Mouse (Mus musculus) layer of hippocampus, postnatal 10 days (tissue): ENCODE results near the gene Stk38l. TPM values are rescaled to one million over a fixed set of nuclear protein-coding genes. Genes with fewer than 3 reads are reported as not detected.

Experiments used
- DNase-seq, 2 experiments: peaks; one replicate each; pipeline ENCODE4 v3.0.0; 2021; ENCODE audit warnings: low spot score in 2 of 2
- long read RNA-seq: library from polyadenylated mRNA; stranded (forward); transcript quantifications from one replicate; pipeline ENCODE4 v2.0.0, GENCODE M21; 2023
- total RNA-seq, 2 experiments: library from RNA; stranded (reverse); gene quantifications; 2 replicates each; pipeline ENCODE4 v1.2.3; 2021

Stk38l gene
- 10 to 100 TPM; 19.2 to 22.9 TPM for total RNA-seq
- long read RNA-seq, full-length matches to known transcripts = 7 of 14 reads
- long read RNA-seq, partial matches to known transcripts = 5 of 14 reads
- long read RNA-seq, other reads (novel, unspliced or antisense) = 2 of 14 reads

- DNase-seq = peak; percentile 93 to 96
Measured at GRCm38 (mm10) chr6:146724581-146725383, at the start of gene Stk38l. Gene Stk38l (plus strand): TSS chr6:146724995.

DNA sequence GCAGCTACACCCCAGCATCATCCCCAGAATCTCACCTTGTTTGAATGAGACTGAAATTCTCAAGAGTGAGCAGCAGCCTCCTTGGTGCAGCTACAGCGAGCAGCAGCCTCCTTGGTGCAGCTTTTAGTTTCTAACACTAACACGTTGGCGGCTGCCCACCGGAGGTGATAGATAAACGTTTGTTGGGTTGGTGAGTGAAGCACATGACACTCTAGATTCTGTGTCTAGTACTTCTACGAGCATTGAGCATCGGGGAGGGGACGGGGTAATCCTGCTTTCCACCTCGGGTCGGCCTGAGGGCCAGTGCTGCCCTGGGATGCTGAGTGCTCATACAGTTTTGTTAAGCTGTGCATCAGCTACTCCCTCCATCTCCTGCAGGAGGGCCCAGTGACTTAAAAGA, 47.9 kb upstream of the Stk38l start:
- DNase-seq = no peak

GRCm38 (mm10) chr6:146678136-146679070, 46.4 kb upstream of the Stk38l start:
- no peak for DNase-seq

DNA sequence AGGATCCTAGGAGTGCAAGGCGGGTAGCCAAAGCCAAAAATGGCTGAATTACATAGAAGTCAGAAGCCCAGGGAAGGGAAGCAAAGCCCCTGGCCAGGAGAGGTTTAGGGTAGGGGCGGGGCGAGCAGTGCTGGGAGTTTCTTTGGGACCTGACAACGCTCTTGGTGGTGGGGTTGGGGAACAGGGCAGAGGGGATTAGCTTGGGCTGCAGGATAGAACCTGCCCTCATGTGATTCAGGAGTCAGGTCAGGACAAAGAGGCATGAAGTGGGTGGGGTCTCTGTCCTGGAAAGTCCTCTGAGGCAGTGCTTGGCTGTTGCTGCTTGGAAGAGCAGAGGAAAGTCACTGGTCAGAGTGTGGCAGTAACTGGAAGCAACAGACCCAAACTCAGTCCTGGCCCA, 40.9 kb upstream of the Stk38l start:
- DNase-seq = no peak

- peak; percentile 14 to 28 for DNase-seq
Measured at GRCm38 (mm10) chr6:146685781-146686308, 39.0 kb upstream of the Stk38l start.

GRCm38 (mm10) chr6:146686463-146687196, 38.2 kb upstream of the Stk38l start:
- no peak for DNase-seq

GRCm38 (mm10) chr6:146688010-146688409, 36.8 kb upstream of the Stk38l start:
- DNase-seq = no peak

GRCm38 (mm10) chr6:146688861-146689260, 35.9 kb upstream of the Stk38l start:
- DNase-seq = no peak

DNA sequence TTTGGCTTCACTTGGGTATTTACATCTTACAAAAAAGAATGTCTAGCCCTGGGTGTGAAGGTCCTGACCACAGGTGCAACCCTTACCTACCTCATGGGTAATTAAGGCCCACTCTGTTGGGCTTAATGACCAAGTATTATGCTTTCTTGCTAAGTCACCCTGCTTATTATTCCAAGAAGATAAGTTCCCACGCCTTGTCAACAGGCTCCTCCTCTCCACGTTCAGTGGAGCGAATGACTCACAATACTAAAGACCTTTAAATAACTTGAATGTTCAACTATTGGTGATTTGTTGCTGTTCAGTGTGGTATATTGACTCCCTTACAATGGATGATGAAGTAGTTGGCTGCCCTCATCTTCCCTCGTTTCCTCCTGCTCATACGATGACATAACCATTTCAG, 27.0 kb upstream of the Stk38l start:
- no peak for DNase-seq

DNA sequence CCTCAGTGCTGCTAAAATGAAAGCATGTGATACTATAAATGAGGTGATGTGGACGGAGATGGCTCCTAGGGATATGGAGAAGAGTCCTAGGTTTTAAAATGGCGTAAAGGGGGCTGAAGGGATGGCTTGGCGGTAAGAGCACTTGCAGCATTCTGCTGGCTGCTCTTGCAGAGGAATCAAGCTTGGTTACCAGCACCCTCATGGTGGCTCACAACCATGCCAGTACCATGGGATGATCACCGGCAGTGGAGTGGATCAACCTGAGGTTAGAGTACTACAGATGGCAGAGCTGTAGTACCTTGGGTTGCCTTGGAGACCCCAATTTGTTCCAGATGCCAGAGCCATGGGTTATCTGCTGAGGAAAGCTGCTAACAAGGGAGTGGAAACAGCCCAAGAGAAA, 26.4 kb upstream of the Stk38l start:
- no peak for DNase-seq

- no peak for DNase-seq
Measured at GRCm38 (mm10) chr6:146700461-146700860, 24.3 kb upstream of the Stk38l start.

- no peak for DNase-seq
Measured at GRCm38 (mm10) chr6:146702126-146702881, 22.5 kb upstream of the Stk38l start.

- no peak for DNase-seq
Measured at GRCm38 (mm10) chr6:146703351-146703750, 21.4 kb upstream of the Stk38l start.

- DNase-seq = no peak
Measured at GRCm38 (mm10) chr6:146705631-146706030, 19.2 kb upstream of the Stk38l start.

- no peak for DNase-seq
Measured at GRCm38 (mm10) chr6:146719606-146720005, 5.2 kb upstream of the Stk38l start.

- DNase-seq = no peak
Measured at GRCm38 (mm10) chr6:146723805-146724204, 990 bp upstream of the Stk38l start.

GRCm38 (mm10) chr6:146725384-146725791, 593 bp downstream of the Stk38l start:
- no peak for DNase-seq

- no peak for DNase-seq
Measured at GRCm38 (mm10) chr6:146731031-146731430, 6.2 kb downstream of the Stk38l start.

- DNase-seq = no peak
Measured at GRCm38 (mm10) chr6:146731692-146732091, 6.9 kb downstream of the Stk38l start.

DNA sequence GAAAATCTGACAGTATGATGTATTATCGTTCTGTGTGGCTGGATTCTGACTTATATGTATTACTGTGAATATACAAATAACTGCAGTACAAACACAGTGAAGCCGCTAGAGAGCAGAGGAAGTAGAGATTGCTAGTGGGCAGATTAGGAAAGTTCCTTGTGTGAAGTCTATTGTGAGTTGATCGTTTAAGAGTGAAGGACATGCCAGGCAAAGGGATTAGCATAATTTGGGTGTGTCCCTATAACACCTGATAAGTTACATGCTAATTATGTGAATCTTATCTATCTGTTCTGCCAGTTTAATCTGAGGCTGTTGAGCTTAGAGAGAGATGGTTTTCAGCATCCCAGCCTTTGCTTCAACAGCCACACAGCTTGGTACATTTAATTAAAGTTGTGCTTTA, 7.4 kb downstream of the Stk38l start:
- no peak for DNase-seq
